Mouse (Mus musculus) hindbrain, embryonic 14.5 days (tissue): Measurements from ENCODE around the gene Wdr13. TPM values are rescaled to one million over a fixed set of nuclear protein-coding genes. Genes with fewer than 3 reads are reported as not detected.
"Not testable (repeated sequence)": the region's sequence is repeated elsewhere in the genome, so short reads cannot be mapped to it uniquely, and the experiment has no call there.

Experiments used
- ATAC-seq: fragments of 200-750 bp; cut with Nextera tagmentation; 2 replicates; pipeline ENCODE4 v1.8.0; 2017; ENCODE audit warnings: moderate number of reproducible peaks, mild to moderate bottlenecking, moderate TSS enrichment, moderate library complexity; ENCODE audit not compliant: low FRiP score
- DNase-seq: peaks from one replicate; pipeline ENCODE4 v3.0.0-alpha.2; 2015; ENCODE audit warnings: low spot score
- H3K27ac ChIP-seq: fragments of 300-500 bp; sonication (generic); 2 replicates; pipeline ENCODE4 v1.5.1; 2014; ENCODE audit warnings: mild to moderate bottlenecking, moderate library complexity
- H3K27me3 ChIP-seq: fragments of 300-500 bp; sonication (generic); 2 replicates; pipeline ENCODE4 v1.6.1; 2014; ENCODE audit warnings: mild to moderate bottlenecking, low read length, mixed read lengths; ENCODE audit not compliant: control insufficient read depth, insufficient read depth
- H3K36me3 ChIP-seq: fragments of 300-500 bp; sonication (generic); replicated peaks from 2 replicates; pipeline ENCODE4 v1.6.1; 2014; ENCODE audit not compliant: control insufficient read depth, insufficient read depth
- H3K4me1 ChIP-seq: fragments of 300-500 bp; sonication (generic); replicated peaks from 2 replicates; pipeline ENCODE4 v1.6.1; 2014; ENCODE audit warnings: antibody characterized with exemption, low read length, mixed read lengths; ENCODE audit not compliant: control insufficient read depth, insufficient read depth
- H3K4me2 ChIP-seq: fragments of 300-500 bp; sonication (generic); replicated peaks from 2 replicates; pipeline ENCODE4 v1.6.1; 2014; ENCODE audit warnings: mild to moderate bottlenecking, moderate library complexity
- H3K4me3 ChIP-seq: fragments of 300-500 bp; sonication (generic); replicated peaks from 2 replicates; pipeline ENCODE4 v1.5.1; 2014; ENCODE audit warnings: mild to moderate bottlenecking, low read length
- H3K9ac ChIP-seq: fragments of 300-500 bp; sonication (generic); 2 replicates; pipeline ENCODE4 v1.6.1; 2014
- H3K9me3 ChIP-seq: fragments of 300-500 bp; sonication (generic); 2 replicates; pipeline ENCODE4 v1.6.1; 2016; ENCODE audit warnings: low read length; ENCODE audit not compliant: control insufficient read depth
- WGBS: fragments of 180-500 bp; shearing (Covaris S2); extraction: QIAGEN DNeasy Blood & Tissue Kit; methylation state at CpG from one replicate; pipeline ENCODE4 v1.1.7; 2014; 5-methylcytosine and 5-hydroxymethylcytosine counted together
- polyA plus RNA-seq: library from polyadenylated mRNA; unstranded; fragments of >200 nt; fragmentation: Nextera tagmentation; extraction: Ambion mirVana; gene quantifications from 2 replicates; pipeline ENCODE4 v1.2.1, GENCODE M21; 2014

Gene Wdr13
- polyA plus RNA-seq, 1 experiment from 2014 or later: 56.6 TPM

DNA sequence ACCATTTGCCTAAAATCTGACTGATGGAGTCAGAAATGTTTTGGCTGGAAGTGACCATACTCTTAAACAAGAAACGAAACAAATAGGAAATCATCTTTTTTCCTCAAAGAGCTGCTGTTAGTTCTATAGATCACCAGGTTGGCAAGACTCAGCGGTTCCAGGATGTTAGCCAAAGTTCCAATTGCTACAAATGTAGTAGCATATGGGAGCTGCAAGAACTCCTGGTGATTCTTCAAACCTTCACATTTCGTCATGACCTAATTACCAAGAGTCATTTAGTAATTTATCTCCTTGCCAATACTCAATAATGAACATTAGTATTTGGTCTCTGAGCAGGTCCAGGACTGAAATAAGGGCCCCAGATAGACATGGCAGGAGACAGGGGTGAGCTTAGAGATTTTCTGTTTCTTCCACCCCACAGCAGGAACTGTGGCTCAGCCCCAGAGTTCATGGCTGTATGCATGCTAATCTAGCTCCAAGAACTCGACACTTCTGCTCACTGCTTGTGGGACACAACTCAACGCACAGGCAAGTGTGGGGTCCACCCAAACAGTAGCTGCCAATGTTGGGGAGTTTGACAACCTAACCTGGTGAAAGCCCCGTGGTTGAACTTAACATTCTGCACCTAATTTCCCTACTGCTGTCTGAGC lies 8.7 kb downstream of the Wdr13 start:
- Histone ChIP-seq H3K27me3 (no peaks in the 10 kb centered on the region), H3K4me3 (no peak overlapping the region), H3K9ac (no peak overlapping the region), H3K9me3 (no peaks in the 10 kb centered on the region), H3K4me1 (no peaks in the 10 kb centered on the region), H3K4me2 (no peak overlapping the region), H3K36me3 (peaks cover 52% of the 10 kb centered on the region), H3K27ac (no peak overlapping the region)
- ATAC-seq (no peak), DNase-seq (no peak)
- 84% methylated on average over 6 of the region's 6 CpGs for WGBS

GRCm38 (mm10) chrX:8117264-8117663 lies 15.4 kb downstream of the Wdr13 start:
- no peak overlapping the region for H3K4me3 ChIP-seq
- no peak overlapping the region for H3K9ac ChIP-seq
- ATAC-seq (no peak), DNase-seq (no peak)
- no peaks in the 10 kb centered on the region for H3K9me3 ChIP-seq
- H3K36me3 ChIP-seq: 0 out of 2 replicates have a peak, but pooled peaks cover 6% of the 10 kb centered on the region
- H3K27me3 ChIP-seq: no peaks in the 10 kb centered on the region
- no peak overlapping the region for H3K4me2 ChIP-seq
- H3K27ac ChIP-seq: no peak overlapping the region
- no peaks in the 10 kb centered on the region for H3K4me1 ChIP-seq

DNA sequence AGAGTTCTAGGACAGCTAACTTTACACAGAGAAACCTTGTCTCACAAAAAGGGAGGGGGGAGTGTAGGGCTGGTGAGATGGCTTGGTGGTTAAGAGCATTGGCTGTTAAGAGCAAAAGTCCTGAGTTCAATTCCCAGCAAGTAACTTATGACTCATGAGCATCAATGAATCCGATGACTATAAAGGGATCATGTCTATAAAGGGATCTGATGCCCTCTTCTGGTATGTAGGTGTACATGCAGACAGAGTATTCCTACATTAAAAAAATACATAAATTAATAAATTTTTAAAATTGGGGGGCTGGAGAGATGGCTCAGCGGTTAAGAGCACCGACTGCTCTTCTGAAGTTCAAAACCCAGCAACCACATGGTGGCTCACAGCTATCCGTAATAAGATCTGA lies 17.4 kb downstream of the Wdr13 start:
- Histone ChIP-seq H3K4me3 (no peak overlapping the region), H3K4me2 (no peak overlapping the region), H3K9ac (no peak overlapping the region), H3K9me3 (no peaks in the 10 kb centered on the region), H3K36me3 (0 out of 2 replicates have a peak, but pooled peaks cover 6% of the 10 kb centered on the region), H3K4me1 (no peaks in the 10 kb centered on the region), H3K27ac (no peak overlapping the region), H3K27me3 (no peaks in the 10 kb centered on the region)
- ATAC-seq (no peak), DNase-seq (no peak)
- 74% methylated on average over 4 of the region's 4 CpGs for WGBS

GRCm38 (mm10) chrX:8105019-8105418 lies 27.7 kb downstream of the Wdr13 start:
- ATAC-seq (no peak), DNase-seq (no peak)
- H3K4me3 ChIP-seq: no peak overlapping the region
- no peaks in the 10 kb centered on the region for H3K36me3 ChIP-seq
- peaks cover 7% of the 10 kb centered on the region; the same call in 1 of the 2 replicates for H3K4me1 ChIP-seq
- no peak overlapping the region for H3K9ac ChIP-seq
- H3K9me3 ChIP-seq: no peaks in the 10 kb centered on the region
- H3K4me2 ChIP-seq: no peak overlapping the region
- no peak overlapping the region for H3K27ac ChIP-seq
- WGBS: 87% methylated on average over 3 of the region's 3 CpGs
- no peaks in the 10 kb centered on the region for H3K27me3 ChIP-seq

GRCm38 (mm10) chrX:8102213-8102668 lies 30.5 kb downstream of the Wdr13 start:
- Histone ChIP-seq H3K9ac (no peak overlapping the region), H3K4me3 (no peak overlapping the region), H3K36me3 (no peaks in the 10 kb centered on the region), H3K4me2 (no peak overlapping the region), H3K9me3 (no peaks in the 10 kb centered on the region), H3K27me3 (no peaks in the 10 kb centered on the region), H3K27ac (no peak overlapping the region), H3K4me1 (peaks cover 7% of the 10 kb centered on the region; the same call in 1 of the 2 replicates)
- ATAC-seq (no peak), DNase-seq (no peak)
- WGBS: 66% methylated on average over 7 of the region's 7 CpGs

GRCm38 (mm10) chrX:8101017-8101416 lies 31.7 kb downstream of the Wdr13 start:
- DNase-seq (peak; percentile 94), ATAC-seq (peak; percentile 65)
- H3K9me3 ChIP-seq: no peaks in the 10 kb centered on the region
- H3K4me3 ChIP-seq: no peak overlapping the region
- no peaks in the 10 kb centered on the region for H3K36me3 ChIP-seq
- no peaks in the 10 kb centered on the region for H3K27me3 ChIP-seq
- H3K4me2 ChIP-seq: 0 out of 2 replicates have a peak overlapping the region, but pooled peaks have one; percentile 7
- peak overlapping the region; percentile 91 for H3K27ac ChIP-seq
- H3K9ac ChIP-seq: 0 out of 2 replicates have a peak overlapping the region, but pooled peaks have one; percentile 3
- peaks cover 7% of the 10 kb centered on the region; the same call in 1 of the 2 replicates for H3K4me1 ChIP-seq
- 26% methylated on average over 3 of the region's 3 CpGs for WGBS

DNA sequence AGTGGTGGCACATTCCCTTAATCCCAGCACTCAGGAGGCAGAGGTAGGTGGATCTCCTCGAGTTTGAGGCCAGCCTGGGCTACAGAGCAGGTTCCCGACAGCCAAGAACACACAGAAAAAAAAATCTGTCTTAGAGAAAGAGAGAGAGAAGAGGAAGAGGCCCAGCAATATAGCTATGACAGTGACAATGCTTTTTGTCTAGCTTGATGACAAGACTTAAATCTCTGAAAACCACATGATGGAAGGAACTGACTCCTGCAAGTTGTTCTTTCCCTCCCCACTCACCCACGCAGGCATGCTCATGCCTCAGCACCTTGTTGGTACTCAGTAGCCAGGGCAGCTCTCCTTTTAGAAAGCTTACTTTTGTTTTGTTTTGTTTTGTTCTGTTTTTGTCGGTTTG lies 33.3 kb downstream of the Wdr13 start:
- no peak overlapping the region for H3K9ac ChIP-seq
- DNase-seq: no peak
- H3K27ac ChIP-seq: no peak overlapping the region
- no peak for ATAC-seq
- H3K4me2 ChIP-seq: no peak overlapping the region
- WGBS: 69% methylated on average over 4 of the region's 4 CpGs
- H3K9me3 ChIP-seq: no peaks in the 10 kb centered on the region
- no peak overlapping the region for H3K4me3 ChIP-seq
- peaks cover 7% of the 10 kb centered on the region; the same call in 1 of the 2 replicates for H3K4me1 ChIP-seq
- no peaks in the 10 kb centered on the region for H3K27me3 ChIP-seq
- H3K36me3 ChIP-seq: no peaks in the 10 kb centered on the region

- Histone ChIP-seq H3K27me3 (no peaks in the 10 kb centered on the region), H3K27ac (peak overlapping the region; percentile 51; the same call in 1 of the 2 replicates), H3K9ac (peak overlapping the region; percentile 21; the same call in 1 of the 2 replicates), H3K4me1 (peaks cover 7% of the 10 kb centered on the region; the same call in 1 of the 2 replicates), H3K4me3 (peak overlapping the region; percentile 24), H3K36me3 (no peaks in the 10 kb centered on the region), H3K9me3 (no peaks in the 10 kb centered on the region), H3K4me2 (peak overlapping the region; percentile 45)
- ATAC-seq: peak; percentile 93
- WGBS: 17% methylated on average over 17 of the region's 19 CpGs
- peak; percentile 89 for DNase-seq
Measured at GRCm38 (mm10) chrX:8096787-8097242, 35.9 kb downstream of the Wdr13 start.

- not testable (repeated sequence) for H3K9me3 ChIP-seq, H3K36me3 ChIP-seq, H3K27me3 ChIP-seq, DNase-seq, H3K4me1 ChIP-seq
- peak overlapping the region; percentile 24 for H3K4me3 ChIP-seq
- ATAC-seq: peak; percentile 90
- H3K4me2 ChIP-seq: peak overlapping the region; percentile 48
- H3K27ac ChIP-seq: peak overlapping the region; percentile 64
- WGBS: 21% methylated on average over 20 of the region's 48 CpGs
- peak overlapping the region; percentile 49 for H3K9ac ChIP-seq
Measured at GRCm38 (mm10) chrX:8096068-8096786, 36.5 kb downstream of the Wdr13 start.
